Mouse (Mus musculus) monocyte, adult 5-6 weeks (primary cell): Measurements from ENCODE around the gene Ttc7b. TPM values are rescaled to one million over a fixed set of nuclear protein-coding genes. Genes with fewer than 3 reads are reported as not detected.

Experiments
- ATAC-seq: fragments of 153-309, 156-312 bp; replicated peaks from 2 replicates; pipeline ENCODE4 v1.8.0; 2017; ENCODE audit warnings: mild to moderate bottlenecking; ENCODE audit not compliant: low TSS enrichment, insufficient number of reproducible peaks, severe bottlenecking, poor library complexity, low FRiP score
- total RNA-seq: library from RNA; stranded (forward); fragments of 200-1000, 200-491, 200-594 nt; gene quantifications from 3 replicates; pipeline ENCODE4 v1.2.3, GENCODE M21; 2017

The Ttc7b gene
- total RNA-seq, 1 experiment from 2014 or later: 49.1 TPM

DNA sequence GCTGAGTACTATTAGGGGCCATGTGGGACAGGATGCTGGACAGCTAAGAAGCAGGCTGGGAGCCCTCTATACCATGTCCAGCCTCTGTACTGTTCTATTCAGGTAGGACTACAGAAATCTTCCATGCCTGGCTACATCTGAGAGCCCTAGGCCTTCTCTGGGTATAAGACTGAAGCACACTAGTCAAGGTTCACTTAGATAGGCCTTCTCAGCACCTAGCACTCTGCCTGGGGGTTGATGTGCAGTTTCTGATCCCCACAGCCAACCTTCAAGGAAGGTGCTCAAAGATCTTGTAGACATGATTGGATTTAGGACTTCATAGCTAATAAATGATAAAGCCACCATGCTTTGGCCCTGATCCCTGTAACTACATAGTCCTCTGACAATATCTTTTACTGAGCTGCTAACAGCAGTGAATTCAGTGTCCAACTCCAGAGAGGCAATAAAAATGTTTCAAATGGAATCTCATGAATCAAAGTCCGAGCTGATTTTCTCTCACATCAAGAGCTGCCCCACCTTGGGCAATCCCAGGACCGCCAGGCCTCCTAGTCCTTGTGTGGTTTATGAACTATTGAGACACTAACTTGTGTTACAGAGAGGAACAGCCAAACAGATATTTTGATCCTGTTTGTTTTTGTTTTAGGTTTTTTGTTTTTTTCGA, 45.8 kb downstream of the Ttc7b start:
- ATAC-seq: no peak

- no peak for ATAC-seq
Measured at GRCm38 (mm10) chr12:100470295-100470694, 50.3 kb downstream of the Ttc7b start.

DNA sequence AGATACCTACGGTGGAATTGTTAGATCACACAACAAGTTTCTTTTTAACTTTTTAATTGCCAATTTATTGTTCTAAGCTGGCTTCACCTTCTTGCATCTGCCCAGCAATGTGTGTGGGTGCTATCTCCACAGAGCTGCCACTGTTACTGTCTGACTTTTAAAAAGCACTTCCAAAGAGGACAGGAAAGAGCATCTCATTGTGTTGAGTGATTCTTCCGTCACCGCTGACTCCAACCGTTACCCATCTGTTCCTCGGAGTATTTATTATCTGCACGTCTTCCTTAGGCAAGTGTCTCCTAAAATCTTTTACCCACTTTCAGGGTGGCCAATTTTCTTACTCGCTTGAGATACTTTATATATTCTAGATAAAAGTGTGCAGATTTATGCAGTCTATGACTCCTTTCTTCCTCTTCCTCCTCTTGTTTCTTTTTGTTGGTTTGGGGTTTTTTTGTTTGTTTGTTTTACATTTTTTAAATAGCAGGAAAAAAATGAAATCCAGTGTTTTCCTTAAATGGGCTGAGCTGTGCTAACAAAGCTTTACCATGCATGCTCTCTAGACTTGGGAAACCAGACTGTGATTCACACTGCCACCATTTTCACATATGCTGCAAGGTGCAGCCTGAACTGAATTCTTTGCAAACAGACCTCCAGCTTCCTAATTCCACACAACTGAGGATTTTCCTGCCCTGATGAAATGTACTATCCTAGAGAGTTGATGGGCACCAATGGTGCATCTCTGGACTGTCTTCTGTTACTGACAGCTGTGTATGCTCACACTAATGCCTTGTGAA, 50.9 kb downstream of the Ttc7b start:
- ATAC-seq: no peak

GRCm38 (mm10) chr12:100465101-100465715, 55.4 kb downstream of the Ttc7b start:
- ATAC-seq: peak; percentile 78

GRCm38 (mm10) chr12:100457701-100458100, 62.9 kb downstream of the Ttc7b start:
- no peak for ATAC-seq

- no peak for ATAC-seq
Measured at GRCm38 (mm10) chr12:100456257-100456975, 64.2 kb downstream of the Ttc7b start.

GRCm38 (mm10) chr12:100455453-100455852, 65.2 kb downstream of the Ttc7b start:
- ATAC-seq: no peak

DNA sequence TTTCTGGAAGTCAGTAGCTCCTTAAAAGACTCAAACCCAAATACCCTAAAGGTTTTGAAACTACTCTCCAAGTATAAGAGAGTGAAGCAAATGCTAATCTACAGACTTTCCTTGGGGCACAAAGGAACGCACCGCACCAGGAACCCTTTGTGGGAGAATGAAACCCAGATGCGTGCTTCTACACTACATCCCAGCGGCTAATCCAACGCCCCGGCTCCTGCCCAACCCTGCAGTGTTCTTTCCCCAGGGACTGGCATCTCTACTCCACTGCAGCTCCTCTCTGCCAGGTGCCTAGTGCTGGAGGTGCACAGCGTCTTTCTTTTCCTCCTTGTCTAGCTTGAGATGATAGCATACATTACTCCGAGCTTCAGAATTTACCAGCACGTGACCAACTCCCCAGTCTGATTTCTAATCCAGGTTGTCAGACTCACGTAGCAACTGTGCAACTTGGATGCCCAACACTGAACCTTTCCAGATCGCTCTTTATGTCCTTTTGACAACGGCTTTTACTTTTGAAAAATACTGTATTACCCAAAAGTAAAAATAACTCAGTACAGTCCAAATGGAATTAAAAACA, 72.8 kb downstream of the Ttc7b start:
- ATAC-seq: no peak

- no peak for ATAC-seq
Measured at GRCm38 (mm10) chr12:100447161-100447560, 73.5 kb downstream of the Ttc7b start.

DNA sequence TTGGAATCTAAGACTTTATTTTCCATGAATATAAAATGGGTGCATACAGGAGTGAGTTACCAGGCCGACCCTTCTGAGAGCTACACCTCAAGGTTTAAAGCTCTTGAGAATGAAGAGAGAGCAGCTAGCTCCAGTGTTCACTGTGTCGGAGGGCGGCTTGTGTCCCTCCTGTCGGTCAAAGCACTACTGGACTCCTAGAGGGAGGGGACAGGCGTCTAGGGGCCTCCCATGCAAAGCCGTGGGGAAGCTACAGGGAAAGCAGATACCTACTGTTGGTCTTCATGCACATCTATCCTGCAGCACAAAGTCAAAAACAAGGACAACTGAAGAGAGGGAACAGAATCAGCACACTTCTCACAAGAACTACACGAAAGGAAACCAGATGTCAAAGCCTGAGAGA, 74.9 kb downstream of the Ttc7b start:
- no peak for ATAC-seq

DNA sequence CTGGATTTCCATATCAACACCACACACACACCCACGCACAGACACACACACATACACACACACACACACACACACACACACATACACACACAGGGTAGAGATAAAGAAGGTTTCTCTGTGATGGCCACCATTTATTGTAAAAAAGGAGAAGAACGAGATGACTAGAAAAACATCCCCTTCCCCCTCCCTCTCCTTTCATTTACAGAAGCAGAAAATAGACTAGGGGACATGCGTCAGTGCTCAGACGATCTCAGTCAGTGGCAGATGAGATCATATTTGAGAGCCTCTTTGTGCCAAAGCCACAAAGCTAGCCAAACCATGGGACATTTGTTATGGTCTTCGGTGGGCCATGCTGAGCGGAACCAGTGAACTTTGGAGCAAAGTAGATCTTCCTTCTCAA, 75.4 kb downstream of the Ttc7b start:
- ATAC-seq: peak; percentile 74

GRCm38 (mm10) chr12:100444671-100445165, 75.9 kb downstream of the Ttc7b start:
- no peak for ATAC-seq

DNA sequence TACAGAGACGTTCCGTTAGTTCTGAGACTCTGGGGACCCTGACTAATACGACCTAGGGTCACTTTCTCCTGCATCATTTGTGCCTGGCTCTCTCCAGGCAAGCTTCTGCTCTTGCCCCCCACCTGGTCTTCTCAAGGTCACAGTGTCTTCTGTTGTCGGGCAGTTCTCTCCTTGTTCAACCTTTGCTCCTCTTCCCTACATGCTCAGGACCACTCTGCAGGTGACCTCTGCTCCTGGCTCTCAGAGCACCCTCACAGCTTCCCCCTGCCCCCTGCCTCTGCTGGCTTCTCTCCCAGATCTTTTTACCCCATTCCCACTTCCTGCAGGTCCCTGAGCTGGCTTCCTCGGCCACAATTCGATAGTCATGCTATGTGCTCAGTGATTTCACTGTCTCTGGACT, 77.2 kb downstream of the Ttc7b start:
- ATAC-seq: no peak

- no peak for ATAC-seq
Measured at GRCm38 (mm10) chr12:100441609-100442008, 79.0 kb downstream of the Ttc7b start.

DNA sequence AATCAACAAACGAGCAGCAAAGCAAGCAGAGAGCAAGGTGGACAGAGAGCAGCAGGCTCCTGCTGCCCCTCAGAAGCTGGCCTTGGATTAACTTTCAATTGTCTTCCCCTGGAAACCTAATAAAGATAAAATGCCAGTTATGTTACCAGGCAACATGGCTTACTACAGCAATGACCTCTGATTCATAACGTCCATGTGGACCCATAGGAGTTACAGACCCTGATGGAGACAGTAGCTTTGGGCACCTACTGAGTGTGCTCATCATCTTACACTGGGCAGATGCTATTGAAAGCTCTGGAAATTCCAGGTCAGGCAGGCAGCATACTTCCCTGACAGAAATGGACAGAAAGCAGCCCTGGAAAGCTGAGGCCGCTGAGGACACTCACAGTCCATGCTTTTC, 80.7 kb downstream of the Ttc7b start:
- no peak for ATAC-seq

DNA sequence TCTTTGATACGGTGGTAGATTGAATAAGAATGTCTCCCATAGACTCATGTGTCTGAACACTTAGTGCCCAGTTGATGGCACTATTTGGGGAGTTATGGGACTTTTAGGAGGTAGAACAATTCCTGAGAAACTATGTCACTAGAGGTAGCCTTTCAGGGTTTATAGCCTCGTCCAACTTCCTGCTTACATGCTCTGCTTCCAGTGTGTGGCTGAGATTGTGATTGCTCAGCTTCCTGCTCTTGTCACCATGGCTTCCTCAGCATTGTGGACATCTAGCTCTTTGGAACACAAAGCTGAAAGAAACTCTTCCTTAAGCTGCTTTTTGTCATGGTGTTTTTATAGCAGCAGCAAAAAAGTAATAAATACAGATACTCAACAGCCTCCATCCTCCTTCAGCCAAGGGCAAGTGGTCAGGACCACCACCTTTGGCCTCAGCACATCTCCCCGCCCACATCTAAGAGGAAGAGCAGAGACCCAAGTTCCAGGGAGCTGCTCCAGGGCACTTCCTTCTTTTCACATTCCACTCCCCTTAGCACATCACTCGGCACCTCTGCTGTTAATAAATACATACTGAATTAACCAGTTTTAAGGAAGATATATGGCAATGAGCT, 81.4 kb downstream of the Ttc7b start:
- peak; percentile 72 for ATAC-seq

DNA sequence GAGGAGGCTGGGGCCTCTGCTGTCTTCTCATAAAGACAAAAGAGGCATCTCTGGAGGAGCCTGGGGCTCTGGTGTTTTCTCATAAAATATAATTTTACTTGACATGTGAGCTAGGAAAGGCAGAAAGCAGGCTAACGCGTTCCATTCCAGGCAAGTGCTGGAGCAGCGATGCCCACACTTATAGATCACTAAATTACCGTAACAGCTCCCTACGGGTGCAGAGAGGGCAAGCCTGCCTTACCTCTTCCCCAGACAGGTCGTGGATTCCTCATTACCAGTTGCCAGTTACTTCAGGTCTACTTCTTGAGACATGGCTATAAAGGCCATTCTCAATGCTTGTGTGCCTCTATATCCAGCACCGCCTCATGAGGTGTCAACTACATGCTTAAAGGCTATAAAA, 82.1 kb downstream of the Ttc7b start:
- no peak for ATAC-seq

DNA sequence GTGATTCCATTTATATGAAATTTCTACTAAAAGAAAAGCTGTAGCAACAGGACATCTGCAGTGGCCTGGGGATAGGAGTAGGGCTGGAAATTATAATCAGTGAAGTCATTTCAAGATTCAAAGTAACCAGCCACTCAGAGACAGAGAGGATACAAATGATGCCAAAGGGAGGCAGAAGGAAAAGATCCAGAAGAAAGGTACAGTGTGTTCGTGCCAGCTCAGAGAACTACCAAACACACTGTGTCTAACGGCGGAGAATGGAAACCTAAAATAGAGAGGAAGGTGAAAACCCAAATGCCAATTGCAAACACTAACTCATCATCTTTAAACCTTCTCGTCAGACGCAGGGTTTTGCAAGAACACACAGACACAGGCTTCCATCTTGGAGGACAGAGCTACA, 82.8 kb downstream of the Ttc7b start:
- no peak for ATAC-seq
